Mouse (Mus musculus) embryonic fibroblast, embryonic 13.5 days (primary cell): ENCODE results near the gene Nup62. TPM values are rescaled to one million over a fixed set of nuclear protein-coding genes. Genes with fewer than 3 reads are reported as not detected.
A peak's percentile ranks its signal among the peaks of the same experiment; 100 is the strongest.
"Not testable (repeated sequence)": the region's sequence is repeated elsewhere in the genome, so short reads cannot be mapped to it uniquely, and the experiment has no call there.

Source experiments
- H3K27ac ChIP-seq: 2 replicates; pipeline ENCODE4 v1.5.1; 2012; ENCODE audit warnings: low read length, control low read depth, inconsistent platforms; ENCODE audit not compliant: insufficient read depth
- H3K4me1 ChIP-seq: 2 replicates; pipeline ENCODE4 v1.6.1; 2011; ENCODE audit warnings: low read length; ENCODE audit not compliant: control insufficient read depth, insufficient read depth
- H3K4me3 ChIP-seq: 2 replicates; pipeline ENCODE4 v1.5.1; 2011; ENCODE audit warnings: mild to moderate bottlenecking, control low read depth, low read length; ENCODE audit not compliant: insufficient read depth
- CTCF ChIP-seq: IDR thresholded peaks from 2 replicates; pipeline ENCODE4 v1.5.1; 2011; ENCODE audit warnings: mild to moderate bottlenecking, control low read depth, low read length, moderate library complexity, borderline replicate concordance; ENCODE audit not compliant: insufficient read depth
- POLR2A ChIP-seq: IDR thresholded peaks from 2 replicates; pipeline ENCODE4 v1.6.1; 2011; ENCODE audit warnings: low read depth, mild to moderate bottlenecking, control low read depth, low read length, moderate library complexity
- polyA plus RNA-seq: library from polyadenylated mRNA; stranded (reverse); fragments of >200 nt; gene quantifications from 2 replicates; pipeline ENCODE4 v1.2.4, GENCODE M21; 2011; ENCODE audit warnings: low read depth; ENCODE audit not compliant: missing spikeins, insufficient read length

The Nup62 gene
- polyA plus RNA-seq, 1 experiment: 41.2 TPM

DNA sequence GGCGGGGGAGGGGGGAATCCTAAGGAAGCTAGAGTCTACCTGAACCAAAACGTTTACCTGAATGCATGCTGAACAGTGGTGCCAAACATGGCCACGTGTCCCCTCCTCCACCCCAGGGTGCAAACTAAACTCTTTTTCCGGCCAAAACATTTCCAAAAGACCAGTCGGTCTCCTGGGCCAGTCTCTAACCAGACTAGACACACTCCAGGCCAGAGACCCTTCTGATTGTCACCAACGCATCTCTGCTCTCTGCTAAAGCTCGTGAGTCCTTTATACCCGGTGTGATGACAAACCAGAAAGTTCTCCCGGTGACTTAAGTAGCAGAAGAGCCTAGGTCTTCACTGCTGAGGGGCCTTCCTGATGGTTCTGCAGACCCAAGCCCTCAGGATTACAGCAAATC lies 51.9 kb downstream of the Nup62 start:
- Histone ChIP-seq H3K4me1 (0 out of 2 replicates have a peak, but pooled peaks cover 7% of the 10 kb centered on the region), H3K4me3 (peak overlapping the region; percentile 47), H3K27ac (no peak overlapping the region)
- TF ChIP-seq POLR2A (no peak), CTCF (no peak)

DNA sequence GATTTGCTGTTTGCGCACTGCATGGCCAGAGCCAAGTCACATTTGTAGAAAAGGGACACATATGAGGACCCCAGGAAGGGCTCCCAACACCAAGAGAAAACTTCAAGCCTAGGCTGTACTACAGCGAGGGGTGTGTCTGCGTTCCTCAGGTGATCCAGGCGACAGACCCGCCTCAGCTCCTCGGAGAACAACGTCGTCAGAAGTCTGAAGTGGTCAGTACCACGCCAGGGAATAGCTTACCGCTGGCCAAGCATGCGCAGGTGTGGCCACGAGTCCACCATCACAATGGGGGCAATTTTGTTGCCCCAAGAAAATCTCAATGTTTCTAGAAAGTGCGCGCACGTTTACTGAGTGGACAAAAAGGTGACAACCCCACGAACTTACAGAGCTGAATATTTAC lies 52.6 kb downstream of the Nup62 start:
- Histone ChIP-seq H3K4me3 (peak overlapping the region; percentile 47), H3K4me1 (0 out of 2 replicates have a peak, but pooled peaks cover 7% of the 10 kb centered on the region), H3K27ac (0 out of 2 replicates have a peak overlapping the region, but pooled peaks have one; percentile 7)
- TF ChIP-seq POLR2A (no peak), CTCF (no peak)

DNA sequence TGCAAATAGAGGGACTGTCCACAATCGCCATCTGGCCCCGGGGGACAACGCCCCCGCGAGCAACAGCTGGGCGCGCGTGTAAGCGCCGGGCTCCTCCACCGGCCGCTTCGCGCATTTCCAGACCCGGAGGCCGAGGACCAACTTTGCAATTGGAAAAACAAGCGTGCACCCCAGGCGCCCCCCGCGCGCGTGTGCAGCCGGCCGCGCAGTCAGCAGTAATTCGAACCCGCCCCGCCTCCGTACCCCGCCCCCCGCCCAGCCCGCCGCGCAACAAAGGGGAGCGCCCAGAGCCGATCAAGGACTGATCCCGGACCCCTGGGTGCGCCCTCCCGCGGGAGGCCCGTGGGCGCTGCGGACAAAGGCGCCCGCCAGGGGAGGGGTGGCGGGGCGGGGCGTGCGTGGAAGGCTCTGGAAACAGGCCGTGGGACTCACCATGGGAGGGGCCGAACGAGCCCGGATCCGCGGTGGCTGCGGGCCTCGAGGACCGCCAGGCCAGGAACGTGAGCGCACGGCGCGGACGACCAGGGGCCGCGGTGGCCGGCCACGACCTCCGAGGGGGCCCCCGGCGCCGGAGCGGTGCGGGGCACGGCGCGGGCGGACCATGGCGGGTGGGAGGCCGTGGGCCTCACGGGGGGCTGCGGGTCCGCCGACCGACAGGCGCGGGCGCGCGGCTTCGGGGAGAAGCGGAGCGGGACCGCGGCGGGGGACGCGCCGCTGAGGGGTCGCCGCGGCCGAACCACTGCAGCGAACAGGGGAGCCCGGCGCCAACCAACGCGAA lies 53.2 kb downstream of the Nup62 start:
- TF ChIP-seq CTCF (no peak), POLR2A (no peak; the same call in 1 of the 2 replicates)
- Histone ChIP-seq H3K4me3 (peak overlapping the region; percentile 47), H3K4me1 (0 out of 2 replicates have a peak, but pooled peaks cover 7% of the 10 kb centered on the region), H3K27ac (peak overlapping the region; percentile 89)

DNA sequence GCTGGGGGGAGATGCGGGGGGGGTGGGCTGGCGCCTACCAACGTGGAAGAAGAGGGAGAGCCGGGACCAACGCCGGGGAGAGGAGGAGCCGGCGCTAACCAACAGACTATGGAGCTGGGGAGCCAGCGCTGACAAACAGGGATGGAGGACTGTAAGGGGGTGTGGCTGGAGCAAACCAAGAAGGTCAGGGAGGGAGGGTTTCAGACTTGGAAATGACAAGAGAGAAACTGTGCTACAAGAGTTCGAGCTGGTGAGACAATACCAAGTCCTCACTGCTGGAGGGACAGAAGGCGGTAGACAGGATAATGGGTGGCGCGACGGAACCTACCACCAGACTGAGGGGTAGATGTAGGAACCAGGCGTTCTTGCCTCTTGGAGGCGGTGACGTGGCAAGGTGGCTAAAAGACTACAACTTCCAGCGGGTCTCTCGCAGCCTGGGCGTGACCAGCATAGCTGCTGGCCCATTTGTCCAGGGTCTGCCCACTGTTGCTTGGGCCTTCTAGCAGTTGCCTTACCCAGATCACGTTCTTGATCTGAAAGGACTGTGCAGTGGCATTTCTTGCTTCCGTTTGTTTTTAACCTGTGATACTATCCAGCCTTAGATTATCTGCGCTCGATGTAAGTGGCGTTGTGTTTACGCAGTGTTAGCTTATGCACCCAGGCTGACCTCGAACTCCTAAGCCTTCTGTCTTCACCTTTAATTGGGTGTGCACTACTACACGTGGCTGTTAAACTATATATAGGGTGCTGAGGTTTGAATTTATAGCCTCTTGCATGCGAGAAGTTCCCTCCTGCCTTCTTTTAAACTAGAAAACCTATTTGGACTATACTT lies 54.0 kb downstream of the Nup62 start, which contains the start of gene Ptov1:
Gene Ptov1, minus strand, starts transcription at position 92 of the 832 bp plus-strand sequence.
- H3K4me3 ChIP-seq: peak within 1 kb of the TSS; percentile 47
- TF ChIP-seq POLR2A (peak; percentile 88), CTCF (no peak)
- H3K4me1 ChIP-seq: 0 out of 2 replicates have a peak, but pooled peaks cover 7% of the 10 kb centered on the region
- H3K27ac ChIP-seq: peak within 1 kb of the TSS; percentile 89

GRCm38 (mm10) chr7:44870614-44871013 lies 54.7 kb downstream of the Nup62 start:
- H3K4me3 ChIP-seq: peak overlapping the region; percentile 47; the same call in 1 of the 2 replicates
- peak overlapping the region; percentile 89 for H3K27ac ChIP-seq
- H3K4me1 ChIP-seq: 0 out of 2 replicates have a peak, but pooled peaks cover 7% of the 10 kb centered on the region
- no peak; the same call in 1 of the 2 replicates for TF ChIP-seq POLR2A
- TF ChIP-seq CTCF: no peak

- Histone ChIP-seq H3K27ac (no peak overlapping the region), H3K4me1 (0 out of 2 replicates have a peak, but pooled peaks cover 7% of the 10 kb centered on the region), H3K4me3 (no peak overlapping the region)
- TF ChIP-seq CTCF (no peak), POLR2A (no peak)
These were observed 55.3 kb downstream of the Nup62 start for GRCm38 (mm10) chr7:44871181-44871580.

- H3K4me3 ChIP-seq, H3K27ac ChIP-seq, H3K4me1 ChIP-seq: not testable (repeated sequence)
These were observed 55.9 kb downstream of the Nup62 start for GRCm38 (mm10) chr7:44871774-44872173.

- no peaks in the 10 kb centered on the region for H3K4me1 ChIP-seq
- H3K4me3 ChIP-seq: no peak overlapping the region
- H3K27ac ChIP-seq: no peak overlapping the region
- TF ChIP-seq POLR2A: no peak
These were observed 61.9 kb downstream of the Nup62 start for GRCm38 (mm10) chr7:44877833-44878232.

Other genes with a start within 250 kb of the Nup62 start
- gene Napsa, start 243.7 kb upstream of the Nup62 start, polyA plus RNA-seq: not detected in 2 replicates
- 0.27 and 0.51 TPM in 2 replicates for gene Kcnc3, start 225.4 kb upstream of the Nup62 start, polyA plus RNA-seq
- gene Myh14, start 145.2 kb upstream of the Nup62 start, polyA plus RNA-seq: not detected in 2 replicates
- not detected in 2 replicates for gene Izumo2, start 107.3 kb upstream of the Nup62 start, polyA plus RNA-seq
- gene Vrk3, start 67.7 kb upstream of the Nup62 start, polyA plus RNA-seq: 26.3 and 27.4 TPM in 2 replicates
- 0.12 and 0.53 TPM in 2 replicates for gene Zfp473, start 65.0 kb upstream of the Nup62 start, polyA plus RNA-seq
- gene Il4i1, start 299 bp downstream of the Nup62 start, polyA plus RNA-seq: 2.1 and 2.3 TPM in 2 replicates
- 342 and 471 TPM in 2 replicates for gene Atf5, start 570 bp downstream of the Nup62 start, polyA plus RNA-seq
- 80.0 and 84.2 TPM in 2 replicates for gene Akt1s1, start 32.9 kb downstream of the Nup62 start, polyA plus RNA-seq
- gene Tbc1d17, start 33.0 kb downstream of the Nup62 start, polyA plus RNA-seq: 26.9 and 33.8 TPM in 2 replicates
- 24.7 and 30.6 TPM in 2 replicates for gene Pnkp, start 41.1 kb downstream of the Nup62 start, polyA plus RNA-seq
- gene Ptov1, start 53.7 kb downstream of the Nup62 start, polyA plus RNA-seq: 144 and 160 TPM in 2 replicates
- 33.4 and 42.8 TPM in 2 replicates for gene Med25, start 76.6 kb downstream of the Nup62 start, polyA plus RNA-seq
- 11.1 and 11.5 TPM in 2 replicates for gene Fuz, start 80.0 kb downstream of the Nup62 start, polyA plus RNA-seq
- gene Ap2a1, start 113.4 kb downstream of the Nup62 start, polyA plus RNA-seq: 129 and 132 TPM in 2 replicates
- gene Tsks, start 127.1 kb downstream of the Nup62 start, polyA plus RNA-seq: not detected in 2 replicates
- 68.9 and 82.5 TPM in 2 replicates for gene Cpt1c, start 158.8 kb downstream of the Nup62 start, polyA plus RNA-seq
- gene Prmt1, start 170.5 kb downstream of the Nup62 start, polyA plus RNA-seq: 403 and 439 TPM in 2 replicates
- 62.2 and 75.1 TPM in 2 replicates for gene Irf3, start 181.6 kb downstream of the Nup62 start, polyA plus RNA-seq
- 31.8 and 37.1 TPM in 2 replicates for gene Bcl2l12, start 182.6 kb downstream of the Nup62 start, polyA plus RNA-seq
- 75.4 and 79.8 TPM in 2 replicates for gene Scaf1, start 200.3 kb downstream of the Nup62 start, polyA plus RNA-seq
- 83.0 and 116 TPM in 2 replicates for gene Rras, start 201.9 kb downstream of the Nup62 start, polyA plus RNA-seq
- 15.4 and 16.9 TPM in 2 replicates for gene Prr12, start 236.8 kb downstream of the Nup62 start, polyA plus RNA-seq
- gene Nosip, start 246.3 kb downstream of the Nup62 start, polyA plus RNA-seq: 33.0 and 38.0 TPM in 2 replicates
- gene Prrg2, start 246.6 kb downstream of the Nup62 start, polyA plus RNA-seq: 15.1 and 17.5 TPM in 2 replicates